Mouse (Mus musculus) midbrain, embryonic 16.5 days (tissue): ENCODE measurements around the gene Muc2. TPM values are rescaled to one million over a fixed set of nuclear protein-coding genes. Genes with fewer than 3 reads are reported as not detected.
A peak's percentile ranks its signal among the peaks of the same experiment; 100 is the strongest.
"Not testable (repeated sequence)": the region's sequence is repeated elsewhere in the genome, so short reads cannot be mapped to it uniquely, and the experiment has no call there.

ENCODE experiments used
- ATAC-seq: fragments of 200-750 bp; cut with Nextera tagmentation; 2 replicates; pipeline ENCODE4 v1.8.0; 2017; ENCODE audit warnings: moderate TSS enrichment
- H3K27ac ChIP-seq: fragments of 300-500 bp; sonication (generic); 2 replicates; pipeline ENCODE4 v1.5.1; 2014; ENCODE audit warnings: mild to moderate bottlenecking, low read length, mixed read lengths
- H3K27me3 ChIP-seq: fragments of 300-500 bp; sonication (generic); 2 replicates; pipeline ENCODE4 v1.6.1; 2014; ENCODE audit warnings: low read depth, low read length, mixed read lengths; ENCODE audit not compliant: control insufficient read depth, insufficient read depth
- H3K36me3 ChIP-seq: fragments of 300-500 bp; sonication (generic); 2 replicates; pipeline ENCODE4 v1.6.1; 2014; ENCODE audit warnings: mild to moderate bottlenecking, low read length, moderate library complexity, mixed read lengths; ENCODE audit not compliant: control insufficient read depth, insufficient read depth
- H3K4me1 ChIP-seq: fragments of 300-500 bp; sonication (generic); 2 replicates; pipeline ENCODE4 v1.6.1; 2014; ENCODE audit warnings: mild to moderate bottlenecking, low read length, mixed read lengths; ENCODE audit not compliant: control insufficient read depth, insufficient read depth
- H3K4me2 ChIP-seq: fragments of 300-500 bp; sonication (generic); 2 replicates; pipeline ENCODE4 v1.6.1; 2014; ENCODE audit warnings: mild to moderate bottlenecking, low read length, mixed read lengths
- H3K4me3 ChIP-seq: fragments of 300-500 bp; sonication (generic); 2 replicates; pipeline ENCODE4 v1.5.1; 2014; ENCODE audit warnings: low read depth, mild to moderate bottlenecking, low read length, moderate library complexity, mixed read lengths
- H3K9ac ChIP-seq: fragments of 300-500 bp; sonication (generic); 2 replicates; pipeline ENCODE4 v1.6.1; 2014; ENCODE audit warnings: low read depth, low read length, mixed read lengths
- H3K9me3 ChIP-seq: fragments of 300-500 bp; sonication (generic); replicated peaks from 2 replicates; pipeline ENCODE4 v1.6.1; 2014; ENCODE audit warnings: mild to moderate bottlenecking, low read length, mixed read lengths; ENCODE audit not compliant: control insufficient read depth, poor library complexity, severe bottlenecking
- WGBS: fragments of 180-500 bp; shearing (Covaris S2); extraction: QIAGEN DNeasy Blood & Tissue Kit; methylation state at CpG from one replicate; pipeline ENCODE4 v1.1.7; 2014; 5-methylcytosine and 5-hydroxymethylcytosine counted together
- polyA plus RNA-seq: library from polyadenylated mRNA; unstranded; fragments of >200 nt; fragmentation: Nextera tagmentation; extraction: Ambion mirVana; gene quantifications from 2 replicates; pipeline ENCODE4 v1.2.1, GENCODE M21; 2015

The Muc2 gene
- polyA plus RNA-seq, 1 experiment from 2014 or later: 0.67 TPM

GRCm38 (mm10) chr7:141669097-141669496, 21.0 kb upstream of the Muc2 start:
- H3K4me3 ChIP-seq, H3K9ac ChIP-seq, H3K4me2 ChIP-seq, H3K27me3 ChIP-seq, ATAC-seq, H3K4me1 ChIP-seq, H3K9me3 ChIP-seq, H3K27ac ChIP-seq, H3K36me3 ChIP-seq: not testable (repeated sequence)
- 88% methylated on average over 3 of the region's 3 CpGs for WGBS

GRCm38 (mm10) chr7:141670999-141671398, 19.1 kb upstream of the Muc2 start:
- no peaks in the 10 kb centered on the region for H3K27me3 ChIP-seq
- 86% methylated on average over 4 of the region's 4 CpGs for WGBS
- ATAC-seq: no peak

GRCm38 (mm10) chr7:141671626-141672291, 18.4 kb upstream of the Muc2 start:
- 89% methylated on average over 5 of the region's 5 CpGs for WGBS
- no peak for ATAC-seq

More at GRCm38 (mm10) chr7:141670999-141671398, 19.1 kb upstream of the Muc2 start:
- H3K4me1 ChIP-seq: no peaks in the 10 kb centered on the region
- no peak overlapping the region for H3K27ac ChIP-seq
- H3K36me3 ChIP-seq: no peaks in the 10 kb centered on the region
- no peak overlapping the region for H3K4me2 ChIP-seq
- H3K9ac ChIP-seq: no peak overlapping the region
- no peak overlapping the region for H3K4me3 ChIP-seq
- no peaks in the 10 kb centered on the region for H3K9me3 ChIP-seq

GRCm38 (mm10) chr7:141678922-141679321, 11.2 kb upstream of the Muc2 start:
- Histone ChIP-seq H3K9ac (no peak overlapping the region), H3K4me3 (no peak overlapping the region), H3K27ac (no peak overlapping the region), H3K4me2 (no peak overlapping the region), H3K4me1 (no peaks in the 10 kb centered on the region), H3K36me3 (no peaks in the 10 kb centered on the region), H3K9me3 (no peaks in the 10 kb centered on the region), H3K27me3 (no peaks in the 10 kb centered on the region)
- ATAC-seq: no peak
- 80% methylated on average over 4 of the region's 4 CpGs for WGBS

More at GRCm38 (mm10) chr7:141671626-141672291, 18.4 kb upstream of the Muc2 start:
- Histone ChIP-seq H3K4me3 (no peak overlapping the region), H3K9me3 (no peaks in the 10 kb centered on the region), H3K27ac (no peak overlapping the region), H3K9ac (no peak overlapping the region), H3K36me3 (no peaks in the 10 kb centered on the region), H3K4me2 (no peak overlapping the region), H3K4me1 (no peaks in the 10 kb centered on the region), H3K27me3 (no peaks in the 10 kb centered on the region)

- ATAC-seq: no peak
- Histone ChIP-seq H3K27me3 (no peaks in the 10 kb centered on the region), H3K4me2 (no peak overlapping the region), H3K4me3 (no peak overlapping the region), H3K4me1 (no peaks in the 10 kb centered on the region), H3K9ac (no peak overlapping the region), H3K27ac (no peak overlapping the region), H3K36me3 (no peaks in the 10 kb centered on the region), H3K9me3 (no peaks in the 10 kb centered on the region)
- WGBS: 59% methylated on average over 10 of the region's 10 CpGs
These were observed 2.8 kb upstream of the Muc2 start for GRCm38 (mm10) chr7:141687330-141687729.

- no peaks in the 10 kb centered on the region for H3K4me1 ChIP-seq
- no peaks in the 10 kb centered on the region for H3K36me3 ChIP-seq
- 60% methylated on average over 30 of the region's 30 CpGs for WGBS
- H3K9ac ChIP-seq: no peak overlapping the region
- no peaks in the 10 kb centered on the region for H3K9me3 ChIP-seq
- no peak overlapping the region for H3K27ac ChIP-seq
- ATAC-seq: no peak
- H3K4me3 ChIP-seq: peak overlapping the region; percentile 11; the same call in 1 of the 2 replicates
- no peaks in the 10 kb centered on the region for H3K27me3 ChIP-seq
- H3K4me2 ChIP-seq: peak overlapping the region; percentile 42
These were observed 3.6 kb downstream of the Muc2 start for GRCm38 (mm10) chr7:141693591-141694273.

GRCm38 (mm10) chr7:141694274-141694639, 4.1 kb downstream of the Muc2 start:
- Histone ChIP-seq H3K36me3 (no peaks in the 10 kb centered on the region), H3K27me3 (no peaks in the 10 kb centered on the region), H3K9me3 (no peaks in the 10 kb centered on the region), H3K9ac (no peak overlapping the region), H3K27ac (no peak overlapping the region), H3K4me2 (no peak overlapping the region), H3K4me1 (no peaks in the 10 kb centered on the region), H3K4me3 (no peak overlapping the region)
- ATAC-seq: no peak
- WGBS: 79% methylated on average over 5 of the region's 5 CpGs

GRCm38 (mm10) chr7:141696538-141696937, 6.4 kb downstream of the Muc2 start:
- H3K4me3 ChIP-seq: no peak overlapping the region
- H3K4me2 ChIP-seq: no peak overlapping the region
- no peaks in the 10 kb centered on the region for H3K9me3 ChIP-seq
- H3K36me3 ChIP-seq: no peaks in the 10 kb centered on the region
- ATAC-seq: no peak
- no peak overlapping the region for H3K9ac ChIP-seq
- no peak overlapping the region for H3K27ac ChIP-seq
- H3K4me1 ChIP-seq: no peaks in the 10 kb centered on the region
- no peaks in the 10 kb centered on the region for H3K27me3 ChIP-seq
- WGBS: 82% methylated on average over 13 of the region's 13 CpGs

- Histone ChIP-seq H3K27ac (no peak overlapping the region), H3K36me3 (no peaks in the 10 kb centered on the region), H3K9ac (no peak overlapping the region), H3K4me3 (no peak overlapping the region), H3K4me1 (no peaks in the 10 kb centered on the region), H3K4me2 (no peak overlapping the region), H3K27me3 (no peaks in the 10 kb centered on the region), H3K9me3 (no peaks in the 10 kb centered on the region)
- 87% methylated on average over 8 of the region's 8 CpGs for WGBS
- no peak for ATAC-seq
These were observed 9.5 kb downstream of the Muc2 start for GRCm38 (mm10) chr7:141699556-141700220.
